Mouse (Mus musculus): ENCODE measurements around the gene Tcea2. TPM values are rescaled to one million over a fixed set of nuclear protein-coding genes. Genes with fewer than 3 reads are reported as not detected.

The Tcea2 gene
- polyA plus RNA-seq (2017; shearing (Covaris generic)), result 15.2 TPM

GRCm38 (mm10) chr2:181679951-181680715 lies at the start of gene Tcea2:
Gene Tcea2 (plus strand): TSS chr2:181680310.

GRCm38 (mm10) chr2:181656734-181657133 lies 23.4 kb upstream of the Tcea2 start, which contains the start of gene Gm29797:
Gene Gm29797 (plus strand): TSS chr2:181657034.

GRCm38 (mm10) chr2:181671326-181671725 lies 8.8 kb upstream of the Tcea2 start, which contains the start of gene Sox18:
Gene Sox18 (minus strand): TSS chr2:181671640.

GRCm38 (mm10) chr2:181693339-181694280 lies 13.5 kb downstream of the Tcea2 start, which contains the start of gene Rgs19:
Gene Rgs19 (minus strand): TSS chr2:181693977.

GRCm38 (mm10) chr2:181698241-181698640 lies 18.1 kb downstream of the Tcea2 start, which contains the start of gene Lkaaear1:
Gene Lkaaear1 (minus strand): TSS chr2:181698442.

GRCm38 (mm10) chr2:181714903-181715326 lies 34.8 kb downstream of the Tcea2 start, which contains the start of gene Oprl1:
Gene Oprl1 (plus strand): TSS chr2:181715016.

Other genes with a start within 250 kb of the Tcea2 start
- gene Zbtb46, start 220.9 kb upstream of the Tcea2 start, polyA plus RNA-seq (2017; shearing (Covaris generic)), result 1.6 TPM
- gene Abhd16b, start 187.1 kb upstream of the Tcea2 start, polyA plus RNA-seq (2017; shearing (Covaris generic)), result not detected
- gene Tpd52l2, start 183.2 kb upstream of the Tcea2 start, polyA plus RNA-seq (2017; shearing (Covaris generic)), result 98.8 TPM
- 112 TPM for gene Dnajc5, start 159.8 kb upstream of the Tcea2 start, polyA plus RNA-seq (2017; shearing (Covaris generic))
- 195 TPM for gene Uckl1, start 95.4 kb upstream of the Tcea2 start, polyA plus RNA-seq (2017; shearing (Covaris generic))
- gene Prpf6, start 88.4 kb upstream of the Tcea2 start, polyA plus RNA-seq (2017; shearing (Covaris generic)), result 101 TPM
- 15.3 TPM for gene Zfp512b, start 87.5 kb upstream of the Tcea2 start, polyA plus RNA-seq (2017; shearing (Covaris generic))
- gene Samd10, start 81.1 kb upstream of the Tcea2 start, polyA plus RNA-seq (2017; shearing (Covaris generic)), result 7.0 TPM
- not detected for gene Gm29797, start 23.3 kb upstream of the Tcea2 start, polyA plus RNA-seq (2017; shearing (Covaris generic))
- gene Sox18, start 8.7 kb upstream of the Tcea2 start, polyA plus RNA-seq (2017; shearing (Covaris generic)), result not detected
- 234 TPM for gene Rgs19, start 13.7 kb downstream of the Tcea2 start, polyA plus RNA-seq (2017; shearing (Covaris generic))
- gene Lkaaear1, start 18.1 kb downstream of the Tcea2 start, polyA plus RNA-seq (2017; shearing (Covaris generic)), result not detected
- not detected for gene Oprl1, start 34.7 kb downstream of the Tcea2 start, polyA plus RNA-seq (2017; shearing (Covaris generic))
- not detected for gene Myt1, start 83.0 kb downstream of the Tcea2 start, polyA plus RNA-seq (2017; shearing (Covaris generic))
- gene Pcmtd2, start 157.5 kb downstream of the Tcea2 start, polyA plus RNA-seq (2017; shearing (Covaris generic)), result 90.0 TPM
- 35.9 TPM for gene Polr3k, start 184.0 kb downstream of the Tcea2 start, polyA plus RNA-seq (2017; shearing (Covaris generic))

Data from activated CD4-positive, CD25-positive, alpha-beta regulatory T cell, adult 9 weeks (primary cell).